Mouse (Mus musculus) megakaryocyte, adult 5-6 weeks (primary cell): ENCODE data around the gene 4930486L24Rik. TPM values are rescaled to one million over a fixed set of nuclear protein-coding genes. Genes with fewer than 3 reads are reported as not detected.

Experiments
- total RNA-seq, 2 experiments: library from RNA; stranded (forward) in 1 of 2; stranded (reverse) in 1 of 2; fragments of 153-499, 151-499 nt in 1 of 2; fragments of 221-1000, 200-1000 nt in 1 of 2; gene quantifications; 2 replicates each; pipeline versions ENCODE4 v1.2.3 to v1.2.4; 2015 to 2017

The 4930486L24Rik gene
- total RNA-seq, 2 experiments from 2014 or later = 0.16 to 0.22 TPM

Other genes with a start within 250 kb of the 4930486L24Rik start
- gene BC051665, start 78.1 kb downstream of the 4930486L24Rik start, total RNA-seq (2015) = not detected in 2 replicates
- gene BC051665, start 78.1 kb downstream of the 4930486L24Rik start, total RNA-seq (2017) = not detected in 2 replicates
- gene Ctsll3, start 61.6 kb downstream of the 4930486L24Rik start, total RNA-seq (2015) = not detected in 2 replicates
- not detected in 2 replicates for gene Ctsll3, start 61.6 kb downstream of the 4930486L24Rik start, total RNA-seq (2017)
- not detected in 2 replicates for gene Gm49392, start 32.4 kb upstream of the 4930486L24Rik start, total RNA-seq (2015)
- gene Gm49392, start 32.4 kb upstream of the 4930486L24Rik start, total RNA-seq (2017) = 0.61 TPM in 1 of 2 replicates, not detected in the other
- 1.7 and 3.0 TPM in 2 replicates for gene Ctla2b, start 33.0 kb upstream of the 4930486L24Rik start, total RNA-seq (2015)
- gene Ctla2b, start 33.0 kb upstream of the 4930486L24Rik start, total RNA-seq (2017) = 1.7 and 2.1 TPM in 2 replicates
- gene Tpbpb, start 40.4 kb upstream of the 4930486L24Rik start, total RNA-seq (2015) = not detected in 2 replicates
- gene Tpbpb, start 40.4 kb upstream of the 4930486L24Rik start, total RNA-seq (2017) = not detected in 2 replicates
- not detected in 2 replicates for gene Gm49393, start 71.1 kb upstream of the 4930486L24Rik start, total RNA-seq (2015)
- gene Gm49393, start 71.1 kb upstream of the 4930486L24Rik start, total RNA-seq (2017) = not detected in 2 replicates
- 1.1 TPM in 1 of 2 replicates, not detected in the other for gene Gm49391, start 72.1 kb upstream of the 4930486L24Rik start, total RNA-seq (2015)
- gene Gm49391, start 72.1 kb upstream of the 4930486L24Rik start, total RNA-seq (2017) = not detected in 2 replicates
- 1.6 and 5.3 TPM in 2 replicates for gene Ctla2a, start 72.2 kb upstream of the 4930486L24Rik start, total RNA-seq (2015)
- gene Ctla2a, start 72.2 kb upstream of the 4930486L24Rik start, total RNA-seq (2017) = 4.4 and 9.3 TPM in 2 replicates
- not detected in 2 replicates for gene Tpbpa, start 77.5 kb upstream of the 4930486L24Rik start, total RNA-seq (2015)
- not detected in 2 replicates for gene Tpbpa, start 77.5 kb upstream of the 4930486L24Rik start, total RNA-seq (2017)
- gene Ctsj, start 141.5 kb upstream of the 4930486L24Rik start, total RNA-seq (2015) = not detected in 2 replicates
- gene Ctsj, start 141.5 kb upstream of the 4930486L24Rik start, total RNA-seq (2017) = not detected in 2 replicates
- gene Ctsq, start 176.2 kb upstream of the 4930486L24Rik start, total RNA-seq (2015) = not detected in 2 replicates
- not detected in 2 replicates for gene Ctsq, start 176.2 kb upstream of the 4930486L24Rik start, total RNA-seq (2017)